Mouse (Mus musculus) hindbrain, embryonic 10.5 days (tissue): ENCODE results near the gene Rnf182. TPM values are rescaled to one million over a fixed set of nuclear protein-coding genes. Genes with fewer than 3 reads are reported as not detected.

Experiments used
- DNase-seq: peaks from one replicate; pipeline ENCODE4 v3.0.0-alpha.2; 2017; ENCODE audit warnings: low spot score
- H3K27ac ChIP-seq: fragments of 300-500 bp; sonication (generic); 2 replicates; pipeline ENCODE4 v1.5.1; 2016; ENCODE audit warnings: mild to moderate bottlenecking, moderate library complexity
- H3K27me3 ChIP-seq: fragments of 300-500 bp; sonication (generic); 2 replicates; pipeline ENCODE4 v1.6.1; 2016; ENCODE audit warnings: mild to moderate bottlenecking; ENCODE audit not compliant: poor library complexity, insufficient read depth, severe bottlenecking
- H3K36me3 ChIP-seq: fragments of 300-500 bp; sonication (generic); 2 replicates; pipeline ENCODE4 v1.6.1; 2016; ENCODE audit warnings: mild to moderate bottlenecking, moderate library complexity
- H3K4me1 ChIP-seq: fragments of 300-500 bp; sonication (generic); replicated peaks from 2 replicates; pipeline ENCODE4 v1.6.1; 2016; ENCODE audit warnings: mild to moderate bottlenecking
- H3K4me3 ChIP-seq: fragments of 300-500 bp; sonication (generic); 2 replicates; pipeline ENCODE4 v1.5.1; 2016; ENCODE audit warnings: mild to moderate bottlenecking, moderate library complexity
- H3K9me3 ChIP-seq: fragments of 300-500 bp; sonication (generic); 2 replicates; pipeline ENCODE4 v1.6.1; 2016; ENCODE audit warnings: mild to moderate bottlenecking, moderate library complexity
- WGBS: fragments of 180-500 bp; shearing (Covaris S2); methylation state at CpG from one replicate; pipeline ENCODE4 v1.1.7; 2016; 5-methylcytosine and 5-hydroxymethylcytosine counted together
- polyA plus RNA-seq: library from polyadenylated mRNA; unstranded; fragments of >200 nt; fragmentation: Nextera tagmentation; extraction: Ambion mirVana; gene quantifications from 2 replicates; pipeline ENCODE4 v1.2.1, GENCODE M21; 2016

Gene Rnf182
- polyA plus RNA-seq, 1 experiment from 2014 or later, result 6.6 TPM

GRCm38 (mm10) chr13:43587844-43588840 is 27.4 kb upstream of the Rnf182 start:
- no peak overlapping the region for H3K27ac ChIP-seq
- no peaks in the 10 kb centered on the region for H3K36me3 ChIP-seq
- 86% methylated on average over 14 of the region's 14 CpGs for WGBS
- H3K27me3 ChIP-seq, result 0 out of 2 replicates have a peak, but pooled peaks cover 4% of the 10 kb centered on the region
- no peak for DNase-seq
- no peak overlapping the region for H3K4me3 ChIP-seq
- H3K9me3 ChIP-seq, result no peaks in the 10 kb centered on the region
- 0 out of 2 replicates have a peak, but pooled peaks cover 7% of the 10 kb centered on the region for H3K4me1 ChIP-seq

DNA sequence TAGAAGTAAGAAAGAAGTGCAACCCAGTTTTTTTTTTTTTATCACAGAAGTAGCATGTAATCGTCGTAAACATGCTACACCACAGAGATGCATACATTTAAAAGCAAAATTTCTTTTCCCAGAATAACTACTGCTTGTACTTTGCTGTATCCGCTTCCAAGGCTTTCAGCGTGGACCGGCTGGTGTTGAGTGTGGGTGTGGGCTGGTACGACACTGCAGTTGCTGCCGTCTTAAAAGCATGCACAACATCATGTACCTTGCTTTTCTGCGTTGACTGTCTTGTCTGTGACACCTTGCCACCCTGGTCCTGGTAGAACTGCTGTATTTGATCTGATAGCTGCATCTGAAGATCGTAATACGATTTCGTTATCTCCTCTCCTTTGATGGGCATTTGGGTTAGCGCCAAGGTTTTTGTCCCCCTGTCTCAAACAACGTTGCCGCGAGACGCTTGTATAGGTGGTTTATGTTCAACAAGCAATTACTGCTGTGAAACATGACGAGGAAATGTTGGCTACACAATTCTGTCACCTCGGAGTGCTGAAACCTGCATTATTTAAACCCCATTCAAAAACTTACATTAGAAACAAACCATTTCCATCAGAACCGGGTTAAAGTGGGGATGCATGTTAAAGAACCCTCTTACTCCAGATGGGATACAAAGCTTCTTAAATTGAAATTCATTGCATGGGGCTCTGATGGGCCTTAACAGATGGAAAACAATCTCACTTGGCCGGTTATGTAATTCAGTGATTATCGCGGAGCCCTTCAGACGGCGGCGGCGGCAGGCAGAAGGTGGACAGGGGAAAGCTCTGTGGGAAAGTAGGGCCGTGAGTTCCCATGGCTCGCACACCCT is 23.5 kb upstream of the Rnf182 start:
- H3K4me3 ChIP-seq, result no peak overlapping the region
- no peaks in the 10 kb centered on the region for H3K36me3 ChIP-seq
- no peak overlapping the region for H3K27ac ChIP-seq
- DNase-seq, result no peak
- H3K27me3 ChIP-seq, result 0 out of 2 replicates have a peak, but pooled peaks cover 4% of the 10 kb centered on the region
- no peaks in the 10 kb centered on the region for H3K9me3 ChIP-seq
- 76% methylated on average over 28 of the region's 28 CpGs for WGBS
- H3K4me1 ChIP-seq, result no peaks in the 10 kb centered on the region

- H3K9me3 ChIP-seq, result no peaks in the 10 kb centered on the region
- no peak for DNase-seq
- no peaks in the 10 kb centered on the region for H3K4me1 ChIP-seq
- 0 out of 2 replicates have a peak, but pooled peaks cover 4% of the 10 kb centered on the region for H3K27me3 ChIP-seq
- H3K36me3 ChIP-seq, result no peaks in the 10 kb centered on the region
- no peak overlapping the region for H3K27ac ChIP-seq
- WGBS, result 69% methylated on average over 8 of the region's 8 CpGs
- no peak overlapping the region for H3K4me3 ChIP-seq
Observed at GRCm38 (mm10) chr13:43592681-43593068, 22.8 kb upstream of the Rnf182 start.

- no peak overlapping the region for H3K4me3 ChIP-seq
- WGBS, result 62% methylated on average over 4 of the region's 4 CpGs
- H3K36me3 ChIP-seq, result no peaks in the 10 kb centered on the region
- no peak overlapping the region for H3K27ac ChIP-seq
- H3K9me3 ChIP-seq, result no peaks in the 10 kb centered on the region
- H3K4me1 ChIP-seq, result peaks cover 3% of the 10 kb centered on the region; the same call in 1 of the 2 replicates
- peak; percentile 56 for DNase-seq
- 0 out of 2 replicates have a peak, but pooled peaks cover 4% of the 10 kb centered on the region for H3K27me3 ChIP-seq
Observed at GRCm38 (mm10) chr13:43595896-43596295, 19.6 kb upstream of the Rnf182 start.

- H3K27ac ChIP-seq, result no peak overlapping the region
- H3K27me3 ChIP-seq, result no peaks in the 10 kb centered on the region
- no peaks in the 10 kb centered on the region for H3K36me3 ChIP-seq
- no peaks in the 10 kb centered on the region for H3K9me3 ChIP-seq
- no peak overlapping the region for H3K4me3 ChIP-seq
- H3K4me1 ChIP-seq, result peaks cover 3% of the 10 kb centered on the region; the same call in 1 of the 2 replicates
- whole genome bisulfite sequencing, result 94% methylated on average over 6 of the region's 6 CpGs
- no peak for DNase-seq
Observed at GRCm38 (mm10) chr13:43600967-43601366, 14.5 kb upstream of the Rnf182 start.

GRCm38 (mm10) chr13:43602440-43602839 is 13.1 kb upstream of the Rnf182 start:
- WGBS, result 93% methylated on average over 2 of the region's 2 CpGs
- no peaks in the 10 kb centered on the region for H3K27me3 ChIP-seq
- no peaks in the 10 kb centered on the region for H3K9me3 ChIP-seq
- no peaks in the 10 kb centered on the region for H3K36me3 ChIP-seq
- no peak overlapping the region for H3K27ac ChIP-seq
- no peak for DNase-seq
- H3K4me3 ChIP-seq, result no peak overlapping the region
- peaks cover 3% of the 10 kb centered on the region; the same call in 1 of the 2 replicates for H3K4me1 ChIP-seq

DNA sequence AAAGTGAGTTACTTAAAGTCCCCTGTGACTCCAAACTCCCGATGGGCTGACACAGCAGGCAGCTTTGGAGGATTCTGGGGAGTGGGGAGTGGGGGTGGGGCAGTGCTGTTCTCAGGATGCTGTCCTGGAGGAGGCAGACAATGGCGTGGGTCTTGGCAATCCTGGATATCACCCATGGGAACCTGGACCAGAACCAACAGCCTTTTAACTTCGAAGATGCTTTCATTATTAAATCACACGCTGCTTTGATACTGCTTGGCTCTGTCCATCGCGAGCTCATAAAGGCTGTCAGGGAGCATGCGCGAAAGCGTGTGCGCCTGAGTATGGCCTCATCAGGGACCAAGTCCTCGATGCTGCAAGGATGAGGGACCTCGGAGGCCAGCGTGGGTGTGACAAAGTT is 12.5 kb upstream of the Rnf182 start:
- no peak for DNase-seq
- no peak overlapping the region for H3K27ac ChIP-seq
- no peaks in the 10 kb centered on the region for H3K36me3 ChIP-seq
- H3K9me3 ChIP-seq, result no peaks in the 10 kb centered on the region
- no peaks in the 10 kb centered on the region for H3K27me3 ChIP-seq
- peaks cover 3% of the 10 kb centered on the region; the same call in 1 of the 2 replicates for H3K4me1 ChIP-seq
- no peak overlapping the region for H3K4me3 ChIP-seq
- WGBS, result 80% methylated on average over 13 of the region's 13 CpGs

DNA sequence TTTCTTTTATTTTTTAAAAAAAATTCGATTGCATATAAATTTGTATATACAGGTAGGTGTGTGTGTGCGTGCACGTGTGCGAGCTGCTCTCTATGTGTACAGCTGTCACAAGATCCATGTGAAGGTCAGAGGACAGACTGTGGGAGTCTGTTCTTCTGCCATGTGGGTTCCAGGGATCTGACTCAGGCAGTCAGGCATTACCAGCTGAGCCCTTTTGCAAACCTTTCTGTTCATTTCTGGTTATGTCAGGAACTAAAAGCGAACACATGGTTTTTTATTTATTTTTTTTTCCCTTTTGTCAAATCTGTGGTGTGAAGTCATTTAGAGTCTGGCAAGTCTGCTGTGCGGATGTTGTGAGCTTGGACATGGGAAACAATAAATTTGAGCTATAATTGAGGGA is 6.7 kb upstream of the Rnf182 start:
- DNase-seq, result no peak
- no peaks in the 10 kb centered on the region for H3K27me3 ChIP-seq
- H3K36me3 ChIP-seq, result no peaks in the 10 kb centered on the region
- no peak overlapping the region for H3K4me3 ChIP-seq
- H3K4me1 ChIP-seq, result no peaks in the 10 kb centered on the region
- no peaks in the 10 kb centered on the region for H3K9me3 ChIP-seq
- 78% methylated on average over 6 of the region's 6 CpGs for WGBS
- H3K27ac ChIP-seq, result no peak overlapping the region

DNA sequence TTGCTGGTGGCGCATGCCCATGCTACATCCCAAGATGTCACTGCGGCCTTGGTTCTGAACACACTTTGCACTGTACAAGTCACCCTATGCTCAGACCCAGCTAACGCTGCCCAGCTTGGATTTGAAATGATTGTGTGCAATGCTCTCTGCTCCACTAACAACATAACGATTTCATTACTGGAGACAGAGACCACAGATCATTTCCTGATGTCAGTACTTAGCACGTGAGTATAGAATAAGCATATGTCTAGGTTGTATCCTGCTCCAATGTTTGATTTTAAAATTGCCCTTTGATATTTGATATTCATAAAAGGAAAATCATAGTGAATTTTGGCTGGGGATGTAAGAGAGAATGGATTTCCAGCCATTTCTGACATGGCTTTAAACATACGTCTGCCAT is 3.5 kb upstream of the Rnf182 start:
- 88% methylated on average over 6 of the region's 6 CpGs for WGBS
- H3K27ac ChIP-seq, result no peak overlapping the region
- peaks cover 18% of the 10 kb centered on the region; the same call in 1 of the 2 replicates for H3K27me3 ChIP-seq
- no peaks in the 10 kb centered on the region for H3K36me3 ChIP-seq
- H3K4me3 ChIP-seq, result no peak overlapping the region
- peaks cover 23% of the 10 kb centered on the region for H3K4me1 ChIP-seq
- DNase-seq, result no peak
- H3K9me3 ChIP-seq, result no peaks in the 10 kb centered on the region

GRCm38 (mm10) chr13:43614667-43615066 is 843 bp upstream of the Rnf182 start:
- Histone ChIP-seq H3K27me3 (peaks cover 38% of the 10 kb centered on the region; the same call in 1 of the 2 replicates), H3K9me3 (no peaks in the 10 kb centered on the region), H3K4me3 (no peak overlapping the region), H3K4me1 (peaks cover 26% of the 10 kb centered on the region), H3K36me3 (no peaks in the 10 kb centered on the region), H3K27ac (peak overlapping the region; percentile 93)
- no peak for DNase-seq
- WGBS, result 76% methylated on average over 3 of the region's 3 CpGs

DNA sequence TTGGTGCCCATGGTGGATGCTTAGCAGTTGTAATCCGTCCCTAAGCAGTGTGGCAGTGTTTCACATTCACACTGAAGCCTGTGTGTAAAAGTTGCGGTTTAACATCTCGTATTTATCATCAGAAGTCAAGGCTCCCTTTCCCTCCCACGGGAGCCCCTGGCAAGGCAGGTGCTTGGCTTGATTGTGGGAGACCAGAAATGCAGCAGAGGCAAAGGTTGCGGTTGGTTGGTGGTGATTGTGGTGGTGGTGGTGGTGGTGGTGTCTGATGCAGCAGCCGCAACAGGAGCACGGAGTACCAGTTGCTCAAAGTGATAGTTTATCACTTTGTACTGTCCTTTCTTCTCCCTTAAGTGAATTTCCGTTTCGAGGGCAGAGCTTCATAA is 325 bp upstream of the Rnf182 start:
- Histone ChIP-seq H3K4me1 (peaks cover 28% of the 10 kb centered on the region), H3K9me3 (no peaks in the 10 kb centered on the region), H3K4me3 (peak overlapping the region; percentile 72), H3K36me3 (no peaks in the 10 kb centered on the region), H3K27ac (peak overlapping the region; percentile 93), H3K27me3 (peaks cover 39% of the 10 kb centered on the region; the same call in 1 of the 2 replicates)
- WGBS, result 22% methylated on average over 9 of the region's 9 CpGs
- no peak for DNase-seq

DNA sequence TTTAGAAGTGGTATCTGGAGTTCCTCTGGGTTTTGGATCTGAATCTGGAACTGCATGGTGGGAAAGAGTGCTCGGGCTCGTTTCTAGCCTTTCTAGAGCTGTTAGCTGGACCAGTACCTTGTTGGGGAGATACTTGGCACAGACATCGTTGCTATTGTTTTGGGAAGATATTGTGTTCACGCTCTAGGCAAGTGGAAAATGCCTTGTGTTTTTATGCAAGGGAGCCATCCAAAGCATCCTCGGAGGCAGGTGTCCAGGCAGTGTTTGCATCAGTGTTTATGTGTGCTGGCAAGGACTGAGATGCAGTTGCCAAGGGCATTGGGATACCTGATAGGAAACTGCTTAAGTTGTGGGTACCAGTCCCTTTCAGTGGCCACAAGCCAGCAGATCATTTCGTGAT is 1.0 kb downstream of the Rnf182 start:
- Histone ChIP-seq H3K4me1 (peaks cover 28% of the 10 kb centered on the region), H3K4me3 (peak overlapping the region; percentile 72), H3K36me3 (no peaks in the 10 kb centered on the region), H3K27ac (peak overlapping the region; percentile 93), H3K9me3 (no peaks in the 10 kb centered on the region), H3K27me3 (peaks cover 39% of the 10 kb centered on the region; the same call in 1 of the 2 replicates)
- WGBS, result 34% methylated on average over 6 of the region's 6 CpGs
- DNase-seq, result peak; percentile 10
